In the genomic region with DNA sequence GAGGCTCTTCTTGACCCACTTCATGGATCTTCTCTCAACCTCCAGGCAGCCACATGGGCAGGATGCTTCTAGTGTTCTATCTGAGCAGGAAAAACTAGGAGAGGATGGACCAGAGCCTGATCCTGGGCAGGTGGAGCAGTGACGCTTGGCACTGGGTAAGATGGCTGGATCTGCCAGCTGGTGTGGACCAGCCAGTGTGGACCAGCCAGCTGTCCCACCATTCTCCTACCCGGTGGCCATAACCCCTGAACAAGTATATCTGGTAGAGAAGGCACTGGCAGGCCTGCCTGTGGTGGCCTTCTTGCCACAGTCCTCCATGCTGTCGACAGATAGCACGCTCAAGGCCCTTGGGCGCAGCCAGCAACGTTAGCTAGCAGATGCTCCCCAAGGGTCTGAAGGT, we compare ENCODE assay signal across 17 mouse cellular contexts.
DNase-seq lines count a peak whose midpoint lies in the region; ATAC-seq and TF ChIP-seq lines count a peak whose summit lies in the region.
"Had no signal": no experiment of that assay in that cellular context is flagged by ENCODE, and none has a peak within 500 bp of the region (broad histone marks: within the 10 kb centered on the region; RNA-seq: fewer than 3 reads in every experiment).

No protein-coding gene starts in this region.

- H3K4me1 ChIP-seq in forebrain, embryonic 16.5 days (replicated peaks; ENCODE audit: control insufficient read depth, insufficient read depth, low read length) = peaks cover 19% of the 10 kb centered on the region
- H3K4me1 ChIP-seq in forebrain, embryonic 11.5 days (replicated peaks; ENCODE audit: control insufficient read depth, insufficient read depth, low read length) = peaks cover 7% of the 10 kb centered on the region; the same call in 1 of the 2 replicates
- peaks cover 43% of the 10 kb centered on the region; the same call in 1 of the 2 replicates for H3K4me1 ChIP-seq in heart, postnatal 0 days (ENCODE audit: control insufficient read depth, insufficient read depth)
- H3K4me1 ChIP-seq in hindbrain, embryonic 14.5 days (replicated peaks; ENCODE audit: control insufficient read depth, insufficient read depth, low read length) = peaks cover 17% of the 10 kb centered on the region
- H3K4me1 ChIP-seq in midbrain, embryonic 16.5 days (ENCODE audit: control insufficient read depth, insufficient read depth, low read length) = peaks cover 7% of the 10 kb centered on the region
- H3K4me1 ChIP-seq in intestine, embryonic 16.5 days (ENCODE audit: control insufficient read depth, insufficient read depth, low read length) = peaks cover 7% of the 10 kb centered on the region; the same call in 1 of the 2 replicates

- no peak for TF ChIP-seq EP300 in heart, postnatal 0 days (IDR thresholded peaks at IDR 0.05; ENCODE audit: low read depth)

- H3K36me3 ChIP-seq in forebrain, embryonic 16.5 days (ENCODE audit: control insufficient read depth, insufficient read depth) = no peaks in the 10 kb centered on the region
- no peaks in the 10 kb centered on the region for H3K36me3 ChIP-seq in forebrain, embryonic 11.5 days (ENCODE audit: control insufficient read depth, insufficient read depth, low read length)
- no peaks in the 10 kb centered on the region for H3K36me3 ChIP-seq in heart, postnatal 0 days (replicated peaks; ENCODE audit: control insufficient read depth, insufficient read depth, low read length)
- no peaks in the 10 kb centered on the region for H3K36me3 ChIP-seq in hindbrain, embryonic 14.5 days (replicated peaks; ENCODE audit: control insufficient read depth, insufficient read depth)
- H3K36me3 ChIP-seq in midbrain, embryonic 16.5 days (ENCODE audit: control insufficient read depth, insufficient read depth, low read length) = no peaks in the 10 kb centered on the region
- H3K36me3 ChIP-seq in intestine, embryonic 16.5 days (ENCODE audit: control insufficient read depth, insufficient read depth, low read length) = no peaks in the 10 kb centered on the region
- H3K36me3 ChIP-seq: G1E; liver, embryonic 15.5 days had no signal

- no peak overlapping the region for H3K4me3 ChIP-seq in forebrain, embryonic 16.5 days (replicated peaks; ENCODE audit: low read length)
- H3K4me3 ChIP-seq in forebrain, embryonic 11.5 days (ENCODE audit: low read depth, low read length) = no peak overlapping the region
- no peak overlapping the region for H3K4me3 ChIP-seq in heart, postnatal 0 days (ENCODE audit: low read depth, low read length)
- no peak overlapping the region for H3K4me3 ChIP-seq in hindbrain, embryonic 14.5 days (replicated peaks; ENCODE audit: low read length)
- H3K4me3 ChIP-seq in midbrain, embryonic 16.5 days (ENCODE audit: low read depth, low read length) = no peak overlapping the region
- no peak overlapping the region for H3K4me3 ChIP-seq in intestine, embryonic 16.5 days (ENCODE audit: low read length)
- H3K4me3 ChIP-seq: liver, embryonic 15.5 days had no signal

- no peak for ATAC-seq in forebrain, embryonic 16.5 days
- no peak for ATAC-seq in forebrain, embryonic 11.5 days (replicated peaks; ENCODE audit: low FRiP score)
- ATAC-seq in heart, postnatal 0 days (ENCODE audit: insufficient read depth, low read depth) = no peak
- no peak for ATAC-seq in hindbrain, embryonic 14.5 days (ENCODE audit: low FRiP score)
- no peak for ATAC-seq in midbrain, embryonic 16.5 days
- ATAC-seq in intestine, embryonic 16.5 days = no peak

- no peak overlapping the region for H3K9ac ChIP-seq in forebrain, embryonic 16.5 days (replicated peaks; ENCODE audit: low read depth, low read length)
- H3K9ac ChIP-seq in forebrain, embryonic 11.5 days (ENCODE audit: low read length) = no peak overlapping the region
- no peak overlapping the region for H3K9ac ChIP-seq in heart, postnatal 0 days (replicated peaks; ENCODE audit: low read depth, low read length)
- no peak overlapping the region for H3K9ac ChIP-seq in hindbrain, embryonic 14.5 days
- H3K9ac ChIP-seq in midbrain, embryonic 16.5 days (ENCODE audit: low read depth, low read length) = no peak overlapping the region
- H3K9ac ChIP-seq in intestine, embryonic 16.5 days (ENCODE audit: low read depth, low read length) = no peak overlapping the region
- H3K9ac ChIP-seq: liver, embryonic 15.5 days had no signal

- no peaks in the 10 kb centered on the region for H3K9me3 ChIP-seq in forebrain, embryonic 16.5 days (ENCODE audit: control insufficient read depth, low read length)
- no peaks in the 10 kb centered on the region for H3K9me3 ChIP-seq in forebrain, embryonic 11.5 days (ENCODE audit: control insufficient read depth, low read length)
- no peaks in the 10 kb centered on the region for H3K9me3 ChIP-seq in heart, postnatal 0 days (replicated peaks; ENCODE audit: control insufficient read depth, low read length)
- no peaks in the 10 kb centered on the region for H3K9me3 ChIP-seq in hindbrain, embryonic 14.5 days (ENCODE audit: control insufficient read depth, low read length)
- H3K9me3 ChIP-seq in midbrain, embryonic 16.5 days (replicated peaks; ENCODE audit: control insufficient read depth, low read length, poor library complexity, severe bottlenecking) = no peaks in the 10 kb centered on the region
- H3K9me3 ChIP-seq in intestine, embryonic 16.5 days (ENCODE audit: control insufficient read depth, low read length) = no peaks in the 10 kb centered on the region
- H3K9me3 ChIP-seq: G1E; liver, embryonic 15.5 days had no signal

- peak overlapping the region; percentile 25; the same call in 1 of the 2 replicates for H3K27ac ChIP-seq in forebrain, embryonic 16.5 days (ENCODE audit: low read length)
- no peak overlapping the region for H3K27ac ChIP-seq in forebrain, embryonic 11.5 days (ENCODE audit: low read depth, low read length)
- peak overlapping the region; percentile 31 for H3K27ac ChIP-seq in heart, postnatal 0 days (ENCODE audit: low read depth)
- H3K27ac ChIP-seq in hindbrain, embryonic 14.5 days = peak overlapping the region; percentile 74
- H3K27ac ChIP-seq in midbrain, embryonic 16.5 days (ENCODE audit: low read length) = peak overlapping the region; percentile 54
- H3K27ac ChIP-seq in intestine, embryonic 16.5 days (ENCODE audit: low read length) = no peak overlapping the region
- H3K27ac ChIP-seq: liver, embryonic 15.5 days; macrophage had no signal

- no peak overlapping the region for H3K4me2 ChIP-seq in forebrain, embryonic 16.5 days (ENCODE audit: low read length)
- no peak overlapping the region for H3K4me2 ChIP-seq in forebrain, embryonic 11.5 days (ENCODE audit: low read depth, low read length, severe bottlenecking)
- H3K4me2 ChIP-seq in heart, postnatal 0 days (ENCODE audit: low read depth, low read length) = no peak overlapping the region
- H3K4me2 ChIP-seq in hindbrain, embryonic 14.5 days (replicated peaks) = no peak overlapping the region
- H3K4me2 ChIP-seq in midbrain, embryonic 16.5 days (ENCODE audit: low read length) = no peak overlapping the region
- no peak overlapping the region for H3K4me2 ChIP-seq in intestine, embryonic 16.5 days (ENCODE audit: low read depth, low read length)
- H3K4me2 ChIP-seq: liver, embryonic 15.5 days had no signal

- no peaks in the 10 kb centered on the region for H3K27me3 ChIP-seq in forebrain, embryonic 16.5 days (replicated peaks; ENCODE audit: control insufficient read depth, insufficient read depth, low read length)
- no peaks in the 10 kb centered on the region for H3K27me3 ChIP-seq in forebrain, embryonic 11.5 days (ENCODE audit: control insufficient read depth, insufficient read depth, low read length)
- H3K27me3 ChIP-seq in heart, postnatal 0 days (ENCODE audit: control insufficient read depth, insufficient read depth, low read length) = no peaks in the 10 kb centered on the region
- H3K27me3 ChIP-seq in hindbrain, embryonic 14.5 days (ENCODE audit: control insufficient read depth, insufficient read depth, low read length) = no peaks in the 10 kb centered on the region
- H3K27me3 ChIP-seq in midbrain, embryonic 16.5 days (ENCODE audit: control insufficient read depth, insufficient read depth, low read depth, low read length) = no peaks in the 10 kb centered on the region
- H3K27me3 ChIP-seq in intestine, embryonic 16.5 days (replicated peaks; ENCODE audit: control insufficient read depth, insufficient read depth, low read length) = no peaks in the 10 kb centered on the region
- H3K27me3 ChIP-seq: liver, embryonic 15.5 days had no signal

- no peak for TF ChIP-seq CTCF in heart, postnatal 0 days (IDR thresholded peaks at IDR 0.05; ENCODE audit: low read depth)

- 91% methylated on average over 6 of the region's 6 CpGs for WGBS in forebrain, embryonic 16.5 days
- WGBS in forebrain, embryonic 11.5 days = 90% methylated on average over 6 of the region's 6 CpGs
- WGBS in heart, postnatal 0 days = 55% methylated on average over 6 of the region's 6 CpGs
- 80% methylated on average over 6 of the region's 6 CpGs for WGBS in hindbrain, embryonic 14.5 days
- 83% methylated on average over 6 of the region's 6 CpGs for WGBS in midbrain, embryonic 16.5 days
- WGBS in intestine, embryonic 16.5 days = 85% methylated on average over 6 of the region's 6 CpGs

- no peak for DNase-seq in forebrain, embryonic 11.5 days (ENCODE audit: low spot score)
- no peak for DNase-seq in heart, postnatal 0 days (ENCODE audit: low spot score)
- DNase-seq in heart, adult 11 months = no peak
- no peak for DNase-seq in hindbrain, embryonic 14.5 days (ENCODE audit: low spot score)
- no peak for DNase-seq in layer of hippocampus, postnatal 14 days (ENCODE audit: low spot score in 2 of 2)
- DNase-seq: B cell, adult 2 months; cerebellum, adult 11-12 months; gastrocnemius, postnatal 25 days; kidney, adult 11 months; kidney, postnatal 4 days; right cerebral cortex, postnatal 4 days had no signal

Comparison
In these comparisons a context has a peak if more than half of its experiments do, and no peak if none do; other contexts are left out.
1. H3K27ac ChIP-seq: peak in forebrain, embryonic 16.5 days (single experiment), heart, postnatal 0 days (single experiment), hindbrain, embryonic 14.5 days (single experiment) and midbrain, embryonic 16.5 days (single experiment); none in forebrain, embryonic 11.5 days (single experiment) and intestine, embryonic 16.5 days (single experiment).